Mouse (Mus musculus): ENCODE data around the gene Zfp467. TPM values are rescaled to one million over a fixed set of nuclear protein-coding genes. Genes with fewer than 3 reads are reported as not detected.

Zfp467 gene
- polyA plus RNA-seq, 1 experiment from 2014 or later: 30.2 TPM

DNA sequence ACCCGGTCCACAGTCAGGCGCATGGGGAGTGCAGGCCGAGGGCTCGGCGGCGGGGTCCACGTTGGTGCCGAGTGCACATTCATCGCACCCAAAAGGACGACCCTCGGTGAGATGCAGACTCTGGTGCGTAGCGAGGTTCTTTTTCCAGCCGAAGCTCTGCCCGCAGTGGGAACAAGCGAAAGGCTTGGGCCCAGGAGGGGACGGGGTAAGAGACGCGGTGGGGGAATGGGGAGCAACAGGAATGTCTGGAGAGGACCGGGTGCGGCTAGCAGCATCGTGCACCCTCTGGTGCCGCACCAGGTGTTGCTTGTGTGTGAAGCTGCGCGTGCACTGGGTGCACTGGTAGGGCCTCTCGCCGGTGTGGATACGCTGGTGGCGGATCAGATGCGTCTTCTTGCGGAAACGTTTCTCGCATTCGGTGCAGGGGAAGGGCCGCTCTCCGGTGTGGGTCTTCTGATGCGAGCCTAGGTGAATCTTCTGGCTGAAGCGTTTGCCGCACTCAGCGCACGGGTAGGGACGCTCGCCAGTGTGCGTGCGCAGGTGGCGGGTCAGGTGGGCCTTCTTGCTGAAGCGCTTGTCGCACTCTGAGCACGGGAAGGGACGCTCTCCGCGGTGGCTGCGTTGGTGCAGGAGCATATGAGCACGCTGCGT, 7.0 kb downstream of the Zfp467 start:
- H3K9ac ChIP-seq: 0 out of 2 replicates have a peak overlapping the region, but pooled peaks have one; percentile 8
- 25% methylated on average over 55 of the region's 55 CpGs for WGBS
- no peaks in the 10 kb centered on the region for H3K9me3 ChIP-seq
- no peak overlapping the region for H3K27ac ChIP-seq
- ATAC-seq (ENCODE audit: insufficient number of reproducible peaks, insufficient read depth, low FRiP score, low TSS enrichment, low read depth): no peak
- H3K4me1 ChIP-seq: peaks cover 81% of the 10 kb centered on the region
- H3K27me3 ChIP-seq: peaks cover 26% of the 10 kb centered on the region
- H3K4me3 ChIP-seq: peak overlapping the region; percentile 3
- peak overlapping the region; percentile 11 for H3K4me2 ChIP-seq
- peaks cover 69% of the 10 kb centered on the region for H3K36me3 ChIP-seq

DNA sequence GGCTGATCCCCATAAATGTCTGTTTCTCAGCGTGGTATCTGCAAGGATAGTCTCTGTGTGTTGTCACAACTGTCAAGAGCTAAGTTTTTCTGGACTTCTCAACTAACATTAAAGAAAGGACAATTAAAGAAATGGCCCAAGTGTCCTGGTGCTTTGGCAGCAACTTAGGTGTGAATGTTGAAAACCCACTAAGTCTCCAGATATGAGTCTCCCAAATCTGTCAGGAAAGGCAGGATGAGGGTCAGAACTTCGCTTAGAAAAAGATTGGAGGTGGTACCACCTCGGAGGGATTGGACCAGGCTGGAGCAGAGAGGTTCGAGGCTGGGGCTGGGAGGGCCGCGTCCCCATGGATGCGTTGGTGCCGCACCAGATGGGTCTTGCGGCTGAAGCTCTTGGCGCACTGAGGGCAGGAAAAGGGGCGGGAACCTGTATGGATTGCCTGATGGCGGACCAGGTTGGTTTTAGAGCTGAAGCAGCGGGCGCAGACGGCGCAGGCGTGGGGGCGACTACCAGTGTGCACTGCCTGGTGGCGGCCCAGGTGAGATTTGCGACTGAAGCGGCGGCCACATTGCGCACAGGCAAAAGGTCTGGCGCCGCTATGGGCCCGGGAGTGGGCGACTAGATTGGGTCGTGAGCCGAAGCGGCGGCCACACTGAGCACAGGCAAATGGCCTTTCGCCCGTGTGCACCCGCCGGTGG, 7.8 kb downstream of the Zfp467 start:
- Histone ChIP-seq H3K9ac (no peak overlapping the region), H3K4me3 (no peak overlapping the region), H3K9me3 (no peaks in the 10 kb centered on the region), H3K4me1 (peaks cover 75% of the 10 kb centered on the region), H3K27me3 (peaks cover 26% of the 10 kb centered on the region), H3K4me2 (no peak overlapping the region; the same call in 1 of the 2 replicates), H3K36me3 (peaks cover 68% of the 10 kb centered on the region), H3K27ac (no peak overlapping the region)
- 55% methylated on average over 35 of the region's 35 CpGs for WGBS
- ATAC-seq (ENCODE audit: insufficient number of reproducible peaks, insufficient read depth, low FRiP score, low TSS enrichment, low read depth): no peak

GRCm38 (mm10) chr6:48435706-48436349, 9.8 kb downstream of the Zfp467 start:
- ATAC-seq (ENCODE audit: insufficient number of reproducible peaks, insufficient read depth, low FRiP score, low TSS enrichment, low read depth): no peak
- no peak overlapping the region for H3K9ac ChIP-seq
- H3K27me3 ChIP-seq: peaks cover 26% of the 10 kb centered on the region
- no peak overlapping the region for H3K4me2 ChIP-seq
- H3K9me3 ChIP-seq: no peaks in the 10 kb centered on the region
- WGBS: 86% methylated on average over 5 of the region's 5 CpGs
- H3K36me3 ChIP-seq: peaks cover 48% of the 10 kb centered on the region
- H3K27ac ChIP-seq: peak overlapping the region; percentile 22; the same call in 1 of the 2 replicates
- H3K4me3 ChIP-seq: no peak overlapping the region
- H3K4me1 ChIP-seq: peaks cover 59% of the 10 kb centered on the region

DNA sequence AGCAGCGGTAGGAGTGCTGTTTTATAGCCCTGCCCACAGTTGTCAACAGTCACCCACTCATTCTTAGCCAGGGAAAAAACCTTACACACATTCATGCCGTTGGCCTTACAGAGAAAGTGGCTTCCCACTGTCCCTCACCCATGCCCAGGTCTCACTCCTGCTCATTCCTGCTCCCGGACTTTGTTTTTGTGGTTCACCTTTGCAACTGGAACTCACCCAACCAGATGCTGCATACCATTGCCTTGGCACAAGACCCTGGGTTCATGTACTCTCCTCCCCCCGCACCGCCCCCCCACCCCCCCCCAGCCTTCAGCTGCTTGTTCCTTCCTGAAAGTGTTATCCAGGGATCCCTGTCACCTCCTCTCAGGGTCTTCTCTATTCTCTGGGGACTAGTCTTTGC, 10.5 kb downstream of the Zfp467 start:
- H3K4me1 ChIP-seq: peaks cover 52% of the 10 kb centered on the region
- no peak overlapping the region for H3K4me2 ChIP-seq
- H3K9me3 ChIP-seq: no peaks in the 10 kb centered on the region
- 59% methylated on average over 5 of the region's 5 CpGs for WGBS
- H3K9ac ChIP-seq: no peak overlapping the region; the same call in 1 of the 2 replicates
- ATAC-seq (ENCODE audit: insufficient number of reproducible peaks, insufficient read depth, low FRiP score, low TSS enrichment, low read depth): no peak
- H3K4me3 ChIP-seq: no peak overlapping the region
- H3K27ac ChIP-seq: peak overlapping the region; percentile 34; the same call in 1 of the 2 replicates
- peaks cover 42% of the 10 kb centered on the region for H3K36me3 ChIP-seq
- H3K27me3 ChIP-seq: peaks cover 24% of the 10 kb centered on the region

DNA sequence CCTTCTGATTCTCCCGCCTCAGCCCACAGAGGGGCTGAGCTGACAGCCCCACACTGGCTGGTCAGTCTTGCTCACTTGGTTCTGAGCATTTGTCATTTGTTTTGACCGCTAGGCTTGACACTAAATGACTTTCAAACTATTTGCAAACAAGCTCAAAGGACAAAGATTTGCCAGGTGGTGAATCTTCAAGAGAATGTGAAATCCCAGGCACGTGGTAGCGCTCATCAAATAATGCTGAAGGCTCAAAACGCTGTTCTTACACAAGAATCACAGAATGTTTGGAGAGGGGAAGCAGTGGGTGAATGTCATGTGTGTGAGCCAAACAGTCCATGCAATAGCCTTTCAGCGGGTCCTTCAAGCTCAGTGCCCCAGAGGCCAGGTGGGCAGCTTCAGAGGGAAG, 11.0 kb downstream of the Zfp467 start:
- WGBS: 60% methylated on average over 6 of the region's 6 CpGs
- peak overlapping the region; percentile 34; the same call in 1 of the 2 replicates for H3K27ac ChIP-seq
- no peak for ATAC-seq (ENCODE audit: insufficient number of reproducible peaks, insufficient read depth, low FRiP score, low TSS enrichment, low read depth)

DNA sequence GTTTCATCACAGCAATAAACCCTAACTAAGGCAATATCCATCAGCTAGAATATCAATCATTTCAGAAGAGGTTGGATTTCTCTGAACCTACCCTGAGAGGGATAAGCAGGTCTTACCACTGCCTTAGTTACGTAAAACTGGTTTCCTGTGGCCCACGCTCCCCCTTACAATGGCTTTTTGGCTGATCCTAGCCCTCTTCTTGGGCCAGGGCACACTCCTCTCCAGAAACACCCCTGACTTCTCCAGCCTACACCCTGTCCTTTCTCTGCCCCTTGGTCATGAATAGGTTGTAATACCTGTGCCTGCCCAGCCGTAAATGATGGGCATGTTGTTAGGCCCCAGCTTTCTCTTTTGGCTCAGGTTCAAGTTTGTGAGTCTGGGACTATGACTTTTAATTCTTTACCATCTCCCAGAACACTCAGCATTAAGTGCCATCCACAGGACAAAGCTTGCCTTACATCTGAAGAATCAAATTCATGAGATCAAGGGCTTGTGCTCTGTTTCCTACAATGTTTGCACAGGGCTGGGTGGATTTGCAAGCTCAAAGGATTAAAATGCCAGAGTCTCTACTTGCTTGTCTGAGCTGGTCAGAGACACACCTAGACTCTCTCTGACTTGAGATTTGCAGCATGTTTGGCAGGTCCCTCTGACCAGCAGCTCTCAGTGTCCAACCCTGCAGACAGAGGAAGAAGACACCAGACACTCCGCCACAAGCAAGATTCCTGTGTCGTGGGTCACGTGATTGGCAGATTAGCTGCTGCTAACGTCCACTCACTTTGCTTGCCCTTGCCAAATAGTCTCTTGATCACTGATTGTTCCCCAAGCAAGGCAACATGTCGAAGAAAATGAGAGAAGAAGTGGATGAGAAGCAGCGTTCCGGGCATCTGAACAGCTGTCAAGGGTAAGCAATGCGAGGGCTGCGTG, 12.5 kb downstream of the Zfp467 start:
- peak overlapping the region; percentile 27; the same call in 1 of the 2 replicates for H3K4me2 ChIP-seq
- peaks cover 33% of the 10 kb centered on the region for H3K4me1 ChIP-seq
- H3K27me3 ChIP-seq: peaks cover 4% of the 10 kb centered on the region
- 0 out of 2 replicates have a peak, but pooled peaks have one; percentile 2 for ATAC-seq (ENCODE audit: insufficient number of reproducible peaks, insufficient read depth, low FRiP score, low TSS enrichment, low read depth)
- H3K27ac ChIP-seq: peak overlapping the region; percentile 80
- no peaks in the 10 kb centered on the region for H3K9me3 ChIP-seq
- no peak overlapping the region for H3K4me3 ChIP-seq
- no peak overlapping the region for H3K9ac ChIP-seq
- H3K36me3 ChIP-seq: peaks cover 22% of the 10 kb centered on the region
- 54% methylated on average over 12 of the region's 12 CpGs for WGBS

More for the DNA sequence above, 11.0 kb downstream of the Zfp467 start:
- Histone ChIP-seq H3K4me2 (no peak overlapping the region), H3K9me3 (no peaks in the 10 kb centered on the region), H3K36me3 (peaks cover 37% of the 10 kb centered on the region), H3K4me3 (no peak overlapping the region), H3K9ac (no peak overlapping the region; the same call in 1 of the 2 replicates), H3K27me3 (peaks cover 19% of the 10 kb centered on the region), H3K4me1 (peaks cover 48% of the 10 kb centered on the region)

- H3K27me3 ChIP-seq: no peaks in the 10 kb centered on the region
- no peak for ATAC-seq (ENCODE audit: insufficient number of reproducible peaks, insufficient read depth, low FRiP score, low TSS enrichment, low read depth)
- H3K9me3 ChIP-seq: no peaks in the 10 kb centered on the region
- H3K9ac ChIP-seq: no peak overlapping the region
- 82% methylated on average over 5 of the region's 5 CpGs for WGBS
- no peak overlapping the region for H3K4me3 ChIP-seq
- H3K4me2 ChIP-seq: no peak overlapping the region
- peaks cover 15% of the 10 kb centered on the region for H3K4me1 ChIP-seq
- no peak overlapping the region for H3K27ac ChIP-seq
- no peaks in the 10 kb centered on the region for H3K36me3 ChIP-seq
These were observed 14.9 kb downstream of the Zfp467 start for GRCm38 (mm10) chr6:48430748-48431147.

- Histone ChIP-seq H3K4me3 (no peak overlapping the region), H3K9ac (no peak overlapping the region), H3K36me3 (no peaks in the 10 kb centered on the region), H3K27ac (no peak overlapping the region), H3K9me3 (no peaks in the 10 kb centered on the region), H3K27me3 (no peaks in the 10 kb centered on the region), H3K4me2 (no peak overlapping the region), H3K4me1 (0 out of 2 replicates have a peak, but pooled peaks cover 6% of the 10 kb centered on the region)
- ATAC-seq (ENCODE audit: insufficient number of reproducible peaks, insufficient read depth, low FRiP score, low TSS enrichment, low read depth): no peak
- WGBS: 67% methylated on average over 4 of the region's 4 CpGs
These were observed 16.7 kb downstream of the Zfp467 start for GRCm38 (mm10) chr6:48428769-48429557.

GRCm38 (mm10) chr6:48426956-48427355, 18.7 kb downstream of the Zfp467 start:
- Histone ChIP-seq H3K4me3 (no peak overlapping the region), H3K9me3 (no peaks in the 10 kb centered on the region), H3K9ac (no peak overlapping the region), H3K4me2 (no peak overlapping the region), H3K36me3 (no peaks in the 10 kb centered on the region), H3K27ac (no peak overlapping the region), H3K27me3 (no peaks in the 10 kb centered on the region), H3K4me1 (peaks cover 7% of the 10 kb centered on the region; the same call in 1 of the 2 replicates)
- WGBS: 80% methylated on average over 5 of the region's 5 CpGs
- ATAC-seq (ENCODE audit: insufficient number of reproducible peaks, insufficient read depth, low FRiP score, low TSS enrichment, low read depth): no peak

GRCm38 (mm10) chr6:48424074-48424473, 21.6 kb downstream of the Zfp467 start:
- Histone ChIP-seq H3K36me3 (no peaks in the 10 kb centered on the region), H3K27me3 (no peaks in the 10 kb centered on the region), H3K9ac (no peak overlapping the region), H3K27ac (no peak overlapping the region), H3K4me2 (no peak overlapping the region), H3K9me3 (no peaks in the 10 kb centered on the region), H3K4me1 (peaks cover 11% of the 10 kb centered on the region), H3K4me3 (no peak overlapping the region)
- WGBS: 69% methylated on average over 5 of the region's 5 CpGs
- ATAC-seq (ENCODE audit: insufficient number of reproducible peaks, insufficient read depth, low FRiP score, low TSS enrichment, low read depth): no peak

Measured in embryonic facial prominence, embryonic 13.5 days (tissue).